Mouse (Mus musculus) myocyte (in vitro differentiated cells): ENCODE measurements around the gene Nexmif.

Source experiments
- CEBPB ChIP-seq: IDR thresholded peaks from 2 replicates; pipeline ENCODE4 v1.6.1; 2011; ENCODE audit warnings: mild to moderate bottlenecking, moderate library complexity; ENCODE audit not compliant: poor library complexity, insufficient read depth, severe bottlenecking
- E2F4 ChIP-seq: IDR thresholded peaks from one replicate; pipeline ENCODE4 v1.6.1; 2011; ENCODE audit warnings: mild to moderate bottlenecking, control low read depth, moderate library complexity; ENCODE audit not compliant: insufficient read depth
- MYOG ChIP-seq, 3 experiments: IDR thresholded peaks; one replicate each; pipeline ENCODE4 v1.6.1; 2011; ENCODE audit warnings: control low read depth in 2 of 3, low read depth in 2 of 3, mild to moderate bottlenecking in 2 of 3; ENCODE audit not compliant: insufficient read length in 2 of 3, control insufficient read depth in 1 of 3, insufficient read depth in 1 of 3
- POLR2A ChIP-seq: IDR thresholded peaks from one replicate; pipeline ENCODE4 v1.6.1; 2011; ENCODE audit warnings: low read depth, mild to moderate bottlenecking, control low read depth, moderate library complexity; ENCODE audit not compliant: insufficient read length
- TCF12 ChIP-seq: IDR thresholded peaks from one replicate; pipeline ENCODE4 v1.6.1; 2011; ENCODE audit warnings: mild to moderate bottlenecking, control low read depth; ENCODE audit not compliant: poor library complexity, insufficient read depth, severe bottlenecking

GRCm38 (mm10) chrX:104033843-104034242 lies 167.1 kb downstream of the Nexmif start:
- TF ChIP-seq MYOG (IDR thresholded peaks at IDR 0.05; ENCODE audit: control insufficient read depth in 1 of 3, insufficient read depth in 1 of 3, insufficient read length in 2 of 3, low read depth in 2 of 3) (no peak), POLR2A (no peak), CEBPB (no peak), E2F4 (no peak), TCF12 (no peak)
